Mouse (Mus musculus) stomach, embryonic 16.5 days (tissue): Measurements from ENCODE around the gene Hoxd9. TPM values are rescaled to one million over a fixed set of nuclear protein-coding genes. Genes with fewer than 3 reads are reported as not detected.

Source experiments
- ATAC-seq: fragments of 200-750 bp; cut with Nextera tagmentation; 2 replicates; pipeline ENCODE4 v1.8.0; 2017; ENCODE audit warnings: moderate number of reproducible peaks, moderate TSS enrichment; ENCODE audit not compliant: insufficient read depth, low FRiP score
- H3K27ac ChIP-seq: fragments of 300-500 bp; sonication (generic); 2 replicates; pipeline ENCODE4 v1.5.1; 2014; ENCODE audit warnings: low read length
- H3K27me3 ChIP-seq: fragments of 300-500 bp; sonication (generic); 2 replicates; pipeline ENCODE4 v1.6.1; 2014; ENCODE audit warnings: low read length, control low read depth, mixed read lengths; ENCODE audit not compliant: control insufficient read depth, insufficient read depth
- H3K36me3 ChIP-seq: fragments of 300-500 bp; sonication (generic); 2 replicates; pipeline ENCODE4 v1.6.1; 2014; ENCODE audit warnings: low read length; ENCODE audit not compliant: control insufficient read depth, insufficient read depth
- H3K4me1 ChIP-seq: fragments of 300-500 bp; sonication (generic); 2 replicates; pipeline ENCODE4 v1.6.1; 2014; ENCODE audit warnings: low read length, control low read depth, mixed read lengths; ENCODE audit not compliant: control insufficient read depth, insufficient read depth
- H3K4me2 ChIP-seq: fragments of 300-500 bp; sonication (generic); 2 replicates; pipeline ENCODE4 v1.6.1; 2014; ENCODE audit warnings: low read depth, low read length, mixed read lengths
- H3K4me3 ChIP-seq: fragments of 300-500 bp; sonication (generic); replicated peaks from 2 replicates; pipeline ENCODE4 v1.5.1; 2014; ENCODE audit warnings: mild to moderate bottlenecking, low read length
- H3K9ac ChIP-seq: fragments of 300-500 bp; sonication (generic); 2 replicates; pipeline ENCODE4 v1.6.1; 2014; ENCODE audit warnings: low read length
- H3K9me3 ChIP-seq: fragments of 300-500 bp; sonication (generic); replicated peaks from 2 replicates; pipeline ENCODE4 v1.6.1; 2016; ENCODE audit warnings: low read length, control low read depth; ENCODE audit not compliant: control insufficient read depth
- WGBS: fragments of 180-500 bp; shearing (Covaris S2); extraction: QIAGEN DNeasy Blood & Tissue Kit; methylation state at CpG from one replicate; pipeline ENCODE4 v1.1.7; 2014; 5-methylcytosine and 5-hydroxymethylcytosine counted together
- polyA plus RNA-seq: library from polyadenylated mRNA; unstranded; fragments of >200 nt; fragmentation: Nextera tagmentation; extraction: Ambion mirVana; gene quantifications from 2 replicates; pipeline ENCODE4 v1.2.1, GENCODE M21; 2015

The Hoxd9 gene
- polyA plus RNA-seq, 1 experiment from 2014 or later, result 0.53 TPM

GRCm38 (mm10) chr2:74658024-74658666 is 39.4 kb upstream of the Hoxd9 start:
- ATAC-seq, result no peak
- Histone ChIP-seq H3K4me3 (peak overlapping the region; percentile 15; the same call in 1 of the 2 replicates), H3K9me3 (no peaks in the 10 kb centered on the region), H3K27ac (no peak overlapping the region), H3K27me3 (peaks cover 80% of the 10 kb centered on the region), H3K9ac (no peak overlapping the region), H3K36me3 (no peaks in the 10 kb centered on the region), H3K4me2 (0 out of 2 replicates have a peak overlapping the region, but pooled peaks have one; percentile 5), H3K4me1 (peaks cover 16% of the 10 kb centered on the region)
- 2% methylated on average over 15 of the region's 15 CpGs for WGBS

- no peak overlapping the region for H3K9ac ChIP-seq
- no peak overlapping the region for H3K4me3 ChIP-seq
- H3K27me3 ChIP-seq, result peaks cover 85% of the 10 kb centered on the region
- H3K9me3 ChIP-seq, result no peaks in the 10 kb centered on the region
- no peaks in the 10 kb centered on the region for H3K36me3 ChIP-seq
- peaks cover 16% of the 10 kb centered on the region for H3K4me1 ChIP-seq
- H3K27ac ChIP-seq, result no peak overlapping the region
- 2% methylated on average over 47 of the region's 47 CpGs for WGBS
- no peak for ATAC-seq
- H3K4me2 ChIP-seq, result no peak overlapping the region
Observed at GRCm38 (mm10) chr2:74658667-74659371, 38.7 kb upstream of the Hoxd9 start.

- H3K36me3 ChIP-seq, result no peaks in the 10 kb centered on the region
- no peak for ATAC-seq
- peaks cover 16% of the 10 kb centered on the region for H3K4me1 ChIP-seq
- no peak within 1 kb of the TSS for H3K9ac ChIP-seq
- no peak within 1 kb of the TSS for H3K4me3 ChIP-seq
- H3K27ac ChIP-seq, result no peak within 1 kb of the TSS
- no peaks in the 10 kb centered on the region for H3K9me3 ChIP-seq
- H3K4me2 ChIP-seq, result no peak within 1 kb of the TSS
- 3% methylated on average over 28 of the region's 28 CpGs for WGBS
- H3K27me3 ChIP-seq, result peaks cover 85% of the 10 kb centered on the region
Observed at GRCm38 (mm10) chr2:74659507-74660005, 38.0 kb upstream of the Hoxd9 start, which contains the start of gene Evx2. TSS of gene Evx2 (minus strand) at chr2:74659557.

DNA sequence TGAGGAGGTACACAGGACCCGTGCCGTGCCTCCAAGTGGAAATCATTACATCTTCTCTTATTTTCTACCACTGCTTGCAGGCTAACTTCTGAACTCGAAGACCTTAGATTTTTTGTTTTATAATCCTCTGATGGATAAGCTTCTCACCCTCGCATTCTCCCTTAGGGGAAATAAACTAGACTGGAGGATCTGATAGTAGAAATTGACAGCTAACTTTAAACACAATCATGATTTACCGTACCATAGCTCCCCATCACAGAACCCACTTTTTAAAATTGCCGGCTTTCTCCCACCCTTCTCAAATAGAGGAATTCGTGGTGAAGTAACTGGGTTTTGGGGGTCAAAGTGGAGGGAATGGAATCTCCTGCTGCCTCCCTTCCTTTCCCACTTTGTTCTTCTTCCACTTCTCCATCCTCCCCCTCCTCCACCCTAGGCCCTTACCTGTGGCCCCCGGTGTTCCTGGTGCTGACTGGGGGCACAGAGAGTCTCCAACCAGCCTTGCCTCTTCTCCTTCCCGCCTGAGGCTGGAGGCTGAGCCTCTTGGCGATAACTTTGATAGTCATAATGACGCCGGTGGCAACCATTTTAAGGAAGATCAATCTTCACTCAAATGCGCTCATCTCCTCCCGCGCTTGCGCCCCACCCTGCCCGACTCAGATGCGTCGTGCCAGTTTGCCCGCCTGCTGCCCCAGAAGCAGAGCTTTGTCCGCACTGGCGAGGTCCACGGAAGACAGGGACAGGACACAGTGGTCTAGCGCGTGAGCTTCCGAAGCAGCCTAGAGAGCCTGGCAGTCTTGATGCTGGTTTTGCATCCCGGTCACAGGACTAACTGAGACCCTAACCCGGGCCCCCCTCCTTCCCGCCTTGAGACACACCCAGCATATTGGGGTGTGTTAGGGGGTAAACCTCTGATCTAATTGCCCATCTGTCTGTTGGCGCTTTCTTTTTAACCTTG is 36.8 kb upstream of the Hoxd9 start:
- ATAC-seq, result no peak
- no peaks in the 10 kb centered on the region for H3K36me3 ChIP-seq
- H3K4me3 ChIP-seq, result no peak overlapping the region
- H3K27me3 ChIP-seq, result peaks cover 83% of the 10 kb centered on the region
- H3K4me1 ChIP-seq, result peaks cover 12% of the 10 kb centered on the region
- WGBS, result 4% methylated on average over 30 of the region's 30 CpGs
- no peaks in the 10 kb centered on the region for H3K9me3 ChIP-seq
- H3K9ac ChIP-seq, result no peak overlapping the region
- no peak overlapping the region for H3K27ac ChIP-seq
- H3K4me2 ChIP-seq, result no peak overlapping the region

GRCm38 (mm10) chr2:74661685-74662084 is 35.8 kb upstream of the Hoxd9 start:
- Histone ChIP-seq H3K27me3 (peaks cover 85% of the 10 kb centered on the region), H3K27ac (no peak overlapping the region), H3K9ac (no peak overlapping the region), H3K36me3 (no peaks in the 10 kb centered on the region), H3K4me3 (peak overlapping the region; percentile 21; the same call in 1 of the 2 replicates), H3K4me1 (peaks cover 7% of the 10 kb centered on the region; the same call in 1 of the 2 replicates), H3K4me2 (peak overlapping the region; percentile 31; the same call in 1 of the 2 replicates), H3K9me3 (no peaks in the 10 kb centered on the region)
- ATAC-seq, result no peak
- WGBS, result under 1% methylated on average over 14 of the region's 14 CpGs

DNA sequence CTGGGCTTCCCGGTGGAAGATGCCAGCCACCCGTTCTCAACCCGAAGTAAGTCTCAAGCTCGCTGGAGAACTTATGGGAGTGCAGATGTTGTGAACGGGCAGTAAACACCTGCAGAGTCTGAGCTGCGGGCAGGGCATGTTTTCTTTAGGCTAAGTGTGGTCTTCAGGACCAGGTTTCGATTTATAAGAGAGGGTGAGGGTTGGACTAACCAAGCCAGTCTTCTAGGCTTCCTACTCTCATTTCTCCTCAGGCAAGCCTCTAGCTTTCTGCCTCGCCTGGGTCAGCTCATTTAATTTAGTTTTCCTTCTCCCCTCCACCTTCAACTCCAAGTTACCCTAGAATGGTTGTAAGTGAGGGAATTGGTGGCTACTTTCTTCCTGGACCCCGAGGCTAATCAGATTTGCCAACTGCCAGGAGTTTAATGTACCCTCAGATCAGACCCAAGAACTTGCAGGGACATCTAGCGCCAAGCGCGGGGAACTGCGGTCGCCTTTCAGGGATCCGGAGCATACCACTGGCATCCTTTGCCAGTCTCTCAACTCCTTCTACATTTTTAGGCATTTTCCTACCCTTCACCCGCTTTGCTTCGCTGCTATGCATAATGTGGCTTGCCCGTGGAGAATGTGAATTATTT is 34.1 kb upstream of the Hoxd9 start:
- peaks cover 92% of the 10 kb centered on the region for H3K27me3 ChIP-seq
- ATAC-seq, result no peak
- H3K9ac ChIP-seq, result no peak overlapping the region
- no peak overlapping the region for H3K4me3 ChIP-seq
- H3K4me2 ChIP-seq, result no peak overlapping the region
- peaks cover 11% of the 10 kb centered on the region for H3K4me1 ChIP-seq
- no peaks in the 10 kb centered on the region for H3K9me3 ChIP-seq
- H3K36me3 ChIP-seq, result no peaks in the 10 kb centered on the region
- WGBS, result 2% methylated on average over 18 of the region's 18 CpGs
- no peak overlapping the region for H3K27ac ChIP-seq

DNA sequence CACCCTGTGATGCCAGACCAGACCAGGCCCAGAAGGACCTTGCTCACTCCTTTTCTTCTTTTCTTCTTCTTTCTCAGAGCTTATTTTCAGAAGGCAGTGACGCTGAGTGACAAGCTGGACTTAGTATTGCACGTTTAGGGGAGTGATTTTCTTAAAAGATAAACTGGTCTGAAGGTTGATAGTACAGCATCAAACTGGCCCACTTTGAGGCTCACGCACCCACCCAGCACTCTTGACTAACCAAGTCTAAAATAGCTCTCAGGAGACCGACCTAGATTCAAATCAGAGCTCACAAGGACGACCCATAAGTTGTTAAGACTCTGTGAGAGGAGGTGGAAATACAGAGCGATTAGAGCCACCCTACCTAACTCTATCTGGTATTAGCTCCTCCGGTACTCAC is 31.1 kb upstream of the Hoxd9 start:
- Histone ChIP-seq H3K27ac (no peak overlapping the region), H3K4me1 (peaks cover 14% of the 10 kb centered on the region), H3K36me3 (no peaks in the 10 kb centered on the region), H3K4me3 (no peak overlapping the region), H3K27me3 (peaks cover 92% of the 10 kb centered on the region), H3K9me3 (no peaks in the 10 kb centered on the region), H3K4me2 (no peak overlapping the region), H3K9ac (no peak overlapping the region)
- ATAC-seq, result no peak
- WGBS, result 2% methylated on average over 7 of the region's 7 CpGs

GRCm38 (mm10) chr2:74667191-74667841 is 30.2 kb upstream of the Hoxd9 start:
- WGBS, result 4% methylated on average over 36 of the region's 36 CpGs
- Histone ChIP-seq H3K4me1 (peaks cover 10% of the 10 kb centered on the region; the same call in 1 of the 2 replicates), H3K36me3 (no peaks in the 10 kb centered on the region), H3K4me2 (no peak overlapping the region), H3K9me3 (no peaks in the 10 kb centered on the region), H3K4me3 (no peak overlapping the region), H3K27me3 (peaks cover 92% of the 10 kb centered on the region), H3K27ac (no peak overlapping the region), H3K9ac (no peak overlapping the region)
- 0 out of 2 replicates have a peak, but pooled peaks have one; percentile 7 for ATAC-seq
